Comparison of ENCODE assay signal across 7 mouse cellular contexts in the genomic region with DNA sequence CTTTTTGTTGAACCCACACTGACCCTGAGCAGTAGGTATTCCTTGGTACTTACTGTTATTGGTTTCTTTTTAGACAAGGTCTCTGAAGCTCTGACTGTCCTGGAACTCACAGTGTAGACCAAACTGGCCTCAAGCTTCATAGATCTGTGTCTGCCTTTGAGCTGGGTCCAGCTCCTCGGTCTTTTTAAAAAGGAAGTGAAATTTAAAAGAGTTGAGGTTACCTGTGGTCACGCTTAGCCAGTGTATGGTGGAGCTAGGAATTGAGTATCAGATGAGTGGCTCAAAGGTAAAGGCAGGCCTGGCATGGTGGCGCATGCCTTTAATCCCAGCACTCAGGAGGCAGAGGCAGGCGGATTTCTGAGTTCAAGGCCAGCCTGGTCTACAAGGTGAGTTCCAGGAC. TPM values are rescaled to one million over a fixed set of nuclear protein-coding genes. Genes with fewer than 3 reads are reported as not detected.
DNase-seq lines count a peak whose midpoint lies in the region; ATAC-seq lines count a peak whose summit lies in the region.

No protein-coding gene starts in this region.

- H3K9me3 ChIP-seq in lung, embryonic 16.5 days (ENCODE audit: control insufficient read depth, low read length): no peaks in the 10 kb centered on the region
- no peaks in the 10 kb centered on the region for H3K9me3 ChIP-seq in forebrain, embryonic 11.5 days (ENCODE audit: control insufficient read depth, low read length)
- no peaks in the 10 kb centered on the region for H3K9me3 ChIP-seq in limb, embryonic 15.5 days
- H3K9me3 ChIP-seq in stomach, embryonic 15.5 days: no peaks in the 10 kb centered on the region

- ATAC-seq in lung, embryonic 16.5 days (ENCODE audit: low read depth): no peak
- no peak for ATAC-seq in forebrain, embryonic 11.5 days (replicated peaks; ENCODE audit: low FRiP score)
- ATAC-seq in limb, embryonic 15.5 days (ENCODE audit: insufficient number of reproducible peaks, low FRiP score, low TSS enrichment, low read depth): no peak
- ATAC-seq in stomach, embryonic 15.5 days (ENCODE audit: insufficient read depth, low FRiP score, low read depth): no peak

- H3K4me2 ChIP-seq in lung, embryonic 16.5 days (ENCODE audit: low read depth, low read length): peak overlapping the region; percentile 59
- peak overlapping the region; percentile 87 for H3K4me2 ChIP-seq in forebrain, embryonic 11.5 days (ENCODE audit: low read depth, low read length, severe bottlenecking)
- H3K4me2 ChIP-seq in limb, embryonic 15.5 days: peak overlapping the region; percentile 91
- H3K4me2 ChIP-seq in stomach, embryonic 15.5 days: peak overlapping the region; percentile 89

- intact Hi-C loops in left cerebral cortex, postnatal 14 days (cut with DNase I): loop anchor here (5.0 kb wide), 1 partner anchor 111 kb away; no protein-coding TSS in a partner anchor

- peak overlapping the region; percentile 6 for H3K9ac ChIP-seq in lung, embryonic 16.5 days (ENCODE audit: low read length)
- peak overlapping the region; percentile 51; the same call in 1 of the 2 replicates for H3K9ac ChIP-seq in forebrain, embryonic 11.5 days (ENCODE audit: low read length)
- no peak overlapping the region for H3K9ac ChIP-seq in limb, embryonic 15.5 days
- no peak overlapping the region for H3K9ac ChIP-seq in stomach, embryonic 15.5 days

- WGBS in lung, embryonic 16.5 days: 69% methylated on average over 4 of the region's 4 CpGs
- WGBS in forebrain, embryonic 11.5 days: 73% methylated on average over 4 of the region's 4 CpGs
- WGBS in limb, embryonic 15.5 days: 65% methylated on average over 4 of the region's 4 CpGs
- 73% methylated on average over 4 of the region's 4 CpGs for WGBS in stomach, embryonic 15.5 days

- peaks cover 2% of the 10 kb centered on the region; the same call in 1 of the 2 replicates for H3K27me3 ChIP-seq in lung, embryonic 16.5 days (ENCODE audit: control insufficient read depth, insufficient read depth, low read depth, low read length)
- no peaks in the 10 kb centered on the region for H3K27me3 ChIP-seq in forebrain, embryonic 11.5 days (ENCODE audit: control insufficient read depth, insufficient read depth, low read length)
- H3K27me3 ChIP-seq in limb, embryonic 15.5 days: no peaks in the 10 kb centered on the region
- no peaks in the 10 kb centered on the region for H3K27me3 ChIP-seq in stomach, embryonic 15.5 days (replicated peaks)

- H3K36me3 ChIP-seq in lung, embryonic 16.5 days (ENCODE audit: control insufficient read depth, insufficient read depth, low read length): no peaks in the 10 kb centered on the region
- no peaks in the 10 kb centered on the region; the same call in 1 of the 2 replicates for H3K36me3 ChIP-seq in forebrain, embryonic 11.5 days (ENCODE audit: control insufficient read depth, insufficient read depth, low read length)
- no peaks in the 10 kb centered on the region for H3K36me3 ChIP-seq in limb, embryonic 15.5 days
- no peaks in the 10 kb centered on the region for H3K36me3 ChIP-seq in stomach, embryonic 15.5 days

- DNase-seq in lung, postnatal 36 days: no peak
- DNase-seq in forebrain, embryonic 11.5 days (ENCODE audit: low spot score): no peak
- DNase-seq in left cerebral cortex, postnatal 14 days (ENCODE audit: low spot score in 2 of 2): no peak
- DNase-seq in thymus, postnatal 25 days: no peak

- peak overlapping the region; percentile 41 for H3K4me3 ChIP-seq in lung, embryonic 16.5 days (ENCODE audit: low read length)
- peak overlapping the region; percentile 46; the same call in 1 of the 2 replicates for H3K4me3 ChIP-seq in forebrain, embryonic 11.5 days (ENCODE audit: low read depth, low read length)
- H3K4me3 ChIP-seq in limb, embryonic 15.5 days: peak overlapping the region; percentile 51
- peak overlapping the region; percentile 47 for H3K4me3 ChIP-seq in stomach, embryonic 15.5 days (replicated peaks)

- no peak overlapping the region for H3K27ac ChIP-seq in lung, embryonic 16.5 days (ENCODE audit: low read length)
- H3K27ac ChIP-seq in forebrain, embryonic 11.5 days (ENCODE audit: low read depth, low read length): no peak overlapping the region
- no peak overlapping the region; the same call in 1 of the 2 replicates for H3K27ac ChIP-seq in limb, embryonic 15.5 days
- H3K27ac ChIP-seq in stomach, embryonic 15.5 days: no peak overlapping the region

- H3K4me1 ChIP-seq in lung, embryonic 16.5 days (replicated peaks; ENCODE audit: control insufficient read depth, insufficient read depth, low read length): peaks cover 10% of the 10 kb centered on the region
- H3K4me1 ChIP-seq in forebrain, embryonic 11.5 days (replicated peaks; ENCODE audit: control insufficient read depth, insufficient read depth, low read length): peaks cover 3% of the 10 kb centered on the region
- peaks cover 9% of the 10 kb centered on the region for H3K4me1 ChIP-seq in limb, embryonic 15.5 days
- H3K4me1 ChIP-seq in stomach, embryonic 15.5 days: peaks cover 7% of the 10 kb centered on the region

RNA-seq across cellular contexts. Expression of gene Scd1, which starts 0.9 kb away (rescaled TPM):
- polyA plus RNA-seq in lung, embryonic 16.5 days (2015; fragmentation: Nextera tagmentation; extraction: Ambion mirVana): 2.3 and 2.7 TPM in 2 replicates
- polyA plus RNA-seq in forebrain, embryonic 11.5 days (2014; fragmentation: Nextera tagmentation; extraction: Ambion mirVana): 18.8 and 19.2 TPM in 2 replicates
- polyA plus RNA-seq in limb, embryonic 15.5 days (2015; fragmentation: Nextera tagmentation; extraction: Ambion mirVana): 5.0 and 6.5 TPM in 2 replicates
- polyA plus RNA-seq in stomach, embryonic 15.5 days (2015; fragmentation: Nextera tagmentation; extraction: Ambion mirVana): 3.9 and 5.3 TPM in 2 replicates
- 100 to 1,000 TPM; 130 to 138 TPM for total RNA-seq in left cerebral cortex, postnatal 14 days (2021)

Comparison
In these comparisons a context has a peak if more than half of its experiments do, and no peak if none do; other contexts are left out.
1. H3K9ac ChIP-seq: peak in lung, embryonic 16.5 days (single experiment) and forebrain, embryonic 11.5 days (single experiment); none in limb, embryonic 15.5 days (single experiment) and stomach, embryonic 15.5 days (single experiment).
2. Peak in every context shown above with its lines, with median percentiles within 50 percentile points of each other: H3K4me2 ChIP-seq and H3K4me3 ChIP-seq.